Mouse (Mus musculus) small intestine, adult 2 months (tissue): Measurements from ENCODE around the gene Gkn3.

Experiments
- CTCF ChIP-seq: fragments of 200-500 bp; IDR thresholded peaks from 2 replicates; pipeline ENCODE4 v1.5.1; 2012; ENCODE audit warnings: low read depth, mild to moderate bottlenecking, control low read depth, inconsistent platforms, low read length, moderate library complexity, mixed read lengths; ENCODE audit not compliant: insufficient replicate concordance, insufficient read length; ENCODE audit errors: extremely low read depth
- POLR2A ChIP-seq: fragments of 200-500 bp; IDR thresholded peaks from 2 replicates; pipeline ENCODE4 v1.6.1; 2012; ENCODE audit warnings: low read depth, mild to moderate bottlenecking, control low read depth, inconsistent platforms, low read length, moderate library complexity

DNA sequence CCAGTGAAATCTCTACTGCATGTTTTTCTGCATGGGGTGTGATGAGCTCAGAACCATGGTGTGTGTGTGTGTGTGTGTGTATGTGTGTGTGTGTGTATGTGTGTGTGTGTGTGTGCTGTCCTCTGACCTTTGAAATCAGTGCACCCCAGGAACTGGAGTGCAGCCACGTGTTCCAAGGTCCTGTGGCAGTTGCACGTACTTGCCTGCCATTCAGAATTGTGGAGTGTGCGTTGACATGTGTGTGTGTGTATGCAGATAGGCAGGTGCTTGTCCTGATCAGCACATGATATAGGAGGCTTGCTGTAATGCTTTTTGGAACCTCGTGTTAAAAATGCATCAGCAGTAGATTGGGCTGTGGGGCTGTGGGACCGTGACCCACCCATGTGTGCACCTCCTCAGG is 38.2 kb upstream of the Gkn3 start:
- no peak for TF ChIP-seq CTCF
- TF ChIP-seq POLR2A, result no peak
